Comparison of ENCODE assay signal across 10 mouse cellular contexts in genomic region chr7:96651626-96652341, GRCm38 (mm10).
DNase-seq lines count a peak whose midpoint lies in the region; ATAC-seq lines count a peak whose summit lies in the region.
"Had no signal": no experiment of that assay in that cellular context is flagged by ENCODE, and none has a peak within 500 bp of the region (broad histone marks: within the 10 kb centered on the region; RNA-seq: fewer than 3 reads in every experiment).

No protein-coding gene starts in this region.

- H3K4me3 ChIP-seq in intestine, embryonic 15.5 days (replicated peaks) = no peak overlapping the region
- H3K4me3 ChIP-seq in intestine, embryonic 16.5 days (ENCODE audit: low read length) = no peak overlapping the region
- no peak overlapping the region for H3K4me3 ChIP-seq in forebrain, embryonic 10.5 days
- H3K4me3 ChIP-seq in neural tube, embryonic 13.5 days = no peak overlapping the region
- H3K4me3 ChIP-seq: myocyte had no signal

- H3K27me3 ChIP-seq in intestine, embryonic 15.5 days (replicated peaks) = no peaks in the 10 kb centered on the region
- no peaks in the 10 kb centered on the region for H3K27me3 ChIP-seq in intestine, embryonic 16.5 days (replicated peaks; ENCODE audit: control insufficient read depth, insufficient read depth, low read length)
- peaks cover 99% of the 10 kb centered on the region for H3K27me3 ChIP-seq in forebrain, embryonic 10.5 days (ENCODE audit: poor library complexity, severe bottlenecking)
- no peaks in the 10 kb centered on the region for H3K27me3 ChIP-seq in neural tube, embryonic 13.5 days

- no peaks in the 10 kb centered on the region for H3K9me3 ChIP-seq in intestine, embryonic 15.5 days
- no peaks in the 10 kb centered on the region for H3K9me3 ChIP-seq in intestine, embryonic 16.5 days (ENCODE audit: control insufficient read depth, low read length)
- H3K9me3 ChIP-seq in forebrain, embryonic 10.5 days = no peaks in the 10 kb centered on the region
- H3K9me3 ChIP-seq in neural tube, embryonic 13.5 days = no peaks in the 10 kb centered on the region

- DNase-seq in forebrain, embryonic 10.5 days (ENCODE audit: extremely low spot score, low spot score) = no peak
- peak; percentile 41 to 55 for DNase-seq in left cerebral cortex, adult 18-20 months (ENCODE audit: low spot score in 2 of 2)
- no peak for DNase-seq in urinary bladder, adult 18-20 months (ENCODE audit: low spot score in 2 of 2)
- no peak for DNase-seq in thymus, postnatal 0 days (ENCODE audit: low spot score)
- DNase-seq: adrenal gland, adult 2 months had no signal

- H3K27ac ChIP-seq in intestine, embryonic 15.5 days = no peak overlapping the region
- H3K27ac ChIP-seq in intestine, embryonic 16.5 days (ENCODE audit: low read length) = no peak overlapping the region
- peak overlapping the region; percentile 65 for H3K27ac ChIP-seq in forebrain, embryonic 10.5 days
- peak overlapping the region; percentile 68 for H3K27ac ChIP-seq in neural tube, embryonic 13.5 days (replicated peaks)

- WGBS in intestine, embryonic 15.5 days = 44% methylated on average over 6 of the region's 6 CpGs
- 54% methylated on average over 6 of the region's 6 CpGs for WGBS in intestine, embryonic 16.5 days
- 41% methylated on average over 6 of the region's 6 CpGs for WGBS in forebrain, embryonic 10.5 days
- WGBS in neural tube, embryonic 13.5 days = 21% methylated on average over 6 of the region's 6 CpGs

- no peak overlapping the region for H3K9ac ChIP-seq in intestine, embryonic 15.5 days
- no peak overlapping the region for H3K9ac ChIP-seq in intestine, embryonic 16.5 days (ENCODE audit: low read depth, low read length)
- no peak overlapping the region; the same call in 1 of the 2 replicates for H3K9ac ChIP-seq in neural tube, embryonic 13.5 days

- no peak overlapping the region for H3K4me2 ChIP-seq in intestine, embryonic 15.5 days (replicated peaks)
- H3K4me2 ChIP-seq in intestine, embryonic 16.5 days (ENCODE audit: low read depth, low read length) = no peak overlapping the region
- no peak overlapping the region for H3K4me2 ChIP-seq in neural tube, embryonic 13.5 days

- peaks cover 11% of the 10 kb centered on the region for H3K4me1 ChIP-seq in intestine, embryonic 15.5 days (replicated peaks)
- peaks cover 14% of the 10 kb centered on the region for H3K4me1 ChIP-seq in intestine, embryonic 16.5 days (ENCODE audit: control insufficient read depth, insufficient read depth, low read length)
- peaks cover 97% of the 10 kb centered on the region for H3K4me1 ChIP-seq in forebrain, embryonic 10.5 days
- peaks cover 63% of the 10 kb centered on the region for H3K4me1 ChIP-seq in neural tube, embryonic 13.5 days (replicated peaks)

- peak; percentile 56; the same call in 1 of the 2 replicates for ATAC-seq in intestine, embryonic 15.5 days
- no peak for ATAC-seq in intestine, embryonic 16.5 days
- ATAC-seq in neural tube, embryonic 13.5 days (ENCODE audit: low read depth) = peak; percentile 64
- ATAC-seq in monocyte, adult 5-6 weeks (replicated peaks; ENCODE audit: insufficient number of reproducible peaks, low FRiP score, low TSS enrichment, poor library complexity, severe bottlenecking) = no peak

- H3K36me3 ChIP-seq in intestine, embryonic 15.5 days = no peaks in the 10 kb centered on the region
- H3K36me3 ChIP-seq in intestine, embryonic 16.5 days (ENCODE audit: control insufficient read depth, insufficient read depth, low read length) = no peaks in the 10 kb centered on the region
- no peaks in the 10 kb centered on the region for H3K36me3 ChIP-seq in forebrain, embryonic 10.5 days (replicated peaks)
- H3K36me3 ChIP-seq in neural tube, embryonic 13.5 days = no peaks in the 10 kb centered on the region

Comparison
In these comparisons a context has a peak if more than half of its experiments do, and no peak if none do; other contexts are left out.
1. ATAC-seq: peak in intestine, embryonic 15.5 days (single experiment) and neural tube, embryonic 13.5 days (single experiment); none in intestine, embryonic 16.5 days (single experiment) and monocyte, adult 5-6 weeks (single experiment).
2. H3K27ac ChIP-seq: peak in forebrain, embryonic 10.5 days (single experiment) and neural tube, embryonic 13.5 days (single experiment); none in intestine, embryonic 15.5 days (single experiment) and intestine, embryonic 16.5 days (single experiment).
3. DNase-seq: peak in left cerebral cortex, adult 18-20 months (2 of 2); none in forebrain, embryonic 10.5 days (single experiment), urinary bladder, adult 18-20 months (0 of 2) and thymus, postnatal 0 days (single experiment).